17 mouse cellular contexts compared by ENCODE assay signal in the genomic region with DNA sequence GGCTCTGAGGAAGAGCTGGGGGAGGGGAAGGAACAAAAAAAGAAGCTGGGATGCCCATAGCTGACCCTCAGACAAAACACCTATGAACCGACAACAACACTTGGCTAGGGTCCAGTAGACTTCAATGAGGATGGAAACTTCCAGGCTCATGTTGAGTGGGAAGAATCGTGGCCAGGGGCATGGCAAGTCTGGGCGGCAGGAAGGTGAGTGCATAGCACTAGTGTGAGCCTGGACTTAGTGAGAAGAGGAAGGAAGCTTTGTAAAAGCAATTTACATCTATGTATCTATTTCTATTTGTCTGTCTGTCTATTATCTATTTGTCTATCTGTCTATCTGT. TPM values are rescaled to one million over a fixed set of nuclear protein-coding genes. Genes with fewer than 3 reads are reported as not detected.
DNase-seq lines count a peak whose midpoint lies in the region; ATAC-seq and TF ChIP-seq lines count a peak whose summit lies in the region.
"Had no signal": no experiment of that assay in that cellular context is flagged by ENCODE, and none has a peak within 500 bp of the region (broad histone marks: within the 10 kb centered on the region; RNA-seq: fewer than 3 reads in every experiment).

No protein-coding gene starts in this region.

- H3K9ac ChIP-seq in forebrain, embryonic 11.5 days (ENCODE audit: low read length) = no peak overlapping the region
- no peak overlapping the region for H3K9ac ChIP-seq in forebrain, postnatal 0 days
- no peak overlapping the region for H3K9ac ChIP-seq in kidney, embryonic 15.5 days
- no peak overlapping the region for H3K9ac ChIP-seq in liver, adult 2 months (ENCODE audit: low read depth, low read length)
- H3K9ac ChIP-seq in liver, postnatal 0 days (replicated peaks) = no peak overlapping the region
- H3K9ac ChIP-seq: heart, embryonic 13.5 days; hindbrain, embryonic 12.5 days; lung, embryonic 14.5 days had no signal

- TF ChIP-seq CTCF in forebrain, postnatal 0 days (IDR thresholded peaks at IDR 0.05; ENCODE audit: low read depth) = no peak
- TF ChIP-seq CTCF in liver, adult 2 months (IDR thresholded peaks at IDR 0.05; ENCODE audit: low read depth, low read length) = no peak
- no peak for TF ChIP-seq CTCF in liver, postnatal 0 days (IDR thresholded peaks at IDR 0.05; ENCODE audit: low read depth)

- no peak overlapping the region for H3K27ac ChIP-seq in forebrain, embryonic 11.5 days (ENCODE audit: low read depth, low read length)
- H3K27ac ChIP-seq in forebrain, postnatal 0 days (ENCODE audit: low read depth, low read length) = no peak overlapping the region
- H3K27ac ChIP-seq in kidney, embryonic 15.5 days = no peak overlapping the region
- peak overlapping the region; percentile 15; the same call in 1 of the 2 replicates for H3K27ac ChIP-seq in liver, adult 2 months (replicated peaks; ENCODE audit: insufficient read depth, low read depth, low read length)
- H3K27ac ChIP-seq in liver, postnatal 0 days (ENCODE audit: low read depth) = no peak overlapping the region
- H3K27ac ChIP-seq: hindbrain, embryonic 12.5 days had no signal

- peaks cover 3% of the 10 kb centered on the region; the same call in 1 of the 2 replicates for H3K4me1 ChIP-seq in forebrain, embryonic 11.5 days (replicated peaks; ENCODE audit: control insufficient read depth, insufficient read depth, low read length)
- no peaks in the 10 kb centered on the region for H3K4me1 ChIP-seq in forebrain, postnatal 0 days (ENCODE audit: insufficient read depth)
- peaks cover 18% of the 10 kb centered on the region for H3K4me1 ChIP-seq in kidney, embryonic 15.5 days
- no peaks in the 10 kb centered on the region for H3K4me1 ChIP-seq in liver, adult 2 months (ENCODE audit: control insufficient read depth, insufficient read depth, low read length)
- peaks cover 5% of the 10 kb centered on the region; the same call in 1 of the 2 replicates for H3K4me1 ChIP-seq in liver, postnatal 0 days (ENCODE audit: insufficient read depth)

- TF ChIP-seq POLR2A in liver, adult 2 months (IDR thresholded peaks at IDR 0.05; ENCODE audit: extremely low read depth, insufficient read depth, low read length) = no peak

- peak; percentile 38 for DNase-seq in forebrain, embryonic 11.5 days (ENCODE audit: low spot score)
- no peak for DNase-seq in forebrain, postnatal 0 days
- peak; percentile 52 for DNase-seq in kidney, adult 11 months
- DNase-seq in liver, adult 2 months (ENCODE audit: extremely low read depth, low read depth, low spot score) = no peak
- no peak for DNase-seq in liver, postnatal 0 days
- peak; percentile 51 to 65 for DNase-seq in kidney, postnatal 36 days
- DNase-seq in left cerebral cortex, postnatal 4 days = no peak
- DNase-seq: cerebellum, adult 9-11 months; gastrocnemius, postnatal 14 days; layer of hippocampus, adult 9-11 months; liver; right cerebral cortex, adult 18-20 months had no signal

- no peaks in the 10 kb centered on the region for H3K9me3 ChIP-seq in forebrain, embryonic 11.5 days (ENCODE audit: control insufficient read depth, low read length)
- no peaks in the 10 kb centered on the region for H3K9me3 ChIP-seq in forebrain, postnatal 0 days (ENCODE audit: low read length)
- H3K9me3 ChIP-seq in kidney, embryonic 15.5 days (replicated peaks) = no peaks in the 10 kb centered on the region
- H3K9me3 ChIP-seq in liver, postnatal 0 days (ENCODE audit: low read length) = no peaks in the 10 kb centered on the region
- H3K9me3 ChIP-seq: hindbrain, embryonic 12.5 days had no signal

- intact Hi-C loops in left cerebral cortex, postnatal 4 days (cut with DNase I) = no loop called here

- no peak for ATAC-seq in forebrain, embryonic 11.5 days (replicated peaks; ENCODE audit: low FRiP score)
- no peak for ATAC-seq in forebrain, postnatal 0 days
- no peak for ATAC-seq in kidney, embryonic 15.5 days (replicated peaks; ENCODE audit: low FRiP score)
- ATAC-seq in liver, postnatal 0 days = no peak
- ATAC-seq: inflammation-experienced regulatory T-cells, adult 6 months had no signal

- TF ChIP-seq EP300 in liver, postnatal 0 days (IDR thresholded peaks at IDR 0.05; ENCODE audit: low read depth) = no peak

- no peaks in the 10 kb centered on the region for H3K27me3 ChIP-seq in forebrain, embryonic 11.5 days (ENCODE audit: control insufficient read depth, insufficient read depth, low read length)
- no peaks in the 10 kb centered on the region for H3K27me3 ChIP-seq in forebrain, postnatal 0 days (ENCODE audit: insufficient read depth, low read length)
- H3K27me3 ChIP-seq in kidney, embryonic 15.5 days = no peaks in the 10 kb centered on the region
- no peaks in the 10 kb centered on the region for H3K27me3 ChIP-seq in liver, adult 2 months (ENCODE audit: control insufficient read depth, insufficient read depth, low read length)
- H3K27me3 ChIP-seq in liver, postnatal 0 days (ENCODE audit: insufficient read depth, low read length) = no peaks in the 10 kb centered on the region
- H3K27me3 ChIP-seq: heart, embryonic 13.5 days; hindbrain, embryonic 12.5 days had no signal

- H3K4me3 ChIP-seq in forebrain, embryonic 11.5 days (ENCODE audit: low read depth, low read length) = no peak overlapping the region
- H3K4me3 ChIP-seq in forebrain, postnatal 0 days (ENCODE audit: low read depth, low read length) = no peak overlapping the region
- no peak overlapping the region for H3K4me3 ChIP-seq in kidney, embryonic 15.5 days (replicated peaks)
- no peak overlapping the region for H3K4me3 ChIP-seq in liver, adult 2 months (ENCODE audit: insufficient read depth, low read depth, low read length)
- no peak overlapping the region for H3K4me3 ChIP-seq in liver, postnatal 0 days (ENCODE audit: low read depth, low read length)
- H3K4me3 ChIP-seq: heart, embryonic 13.5 days; hindbrain, embryonic 12.5 days had no signal

- H3K36me3 ChIP-seq in forebrain, embryonic 11.5 days (ENCODE audit: control insufficient read depth, insufficient read depth, low read length) = no peaks in the 10 kb centered on the region
- H3K36me3 ChIP-seq in forebrain, postnatal 0 days (ENCODE audit: insufficient read depth) = no peaks in the 10 kb centered on the region
- H3K36me3 ChIP-seq in kidney, embryonic 15.5 days = no peaks in the 10 kb centered on the region
- H3K36me3 ChIP-seq in liver, adult 2 months (ENCODE audit: control insufficient read depth, insufficient read depth, low read length) = no peaks in the 10 kb centered on the region
- no peaks in the 10 kb centered on the region for H3K36me3 ChIP-seq in liver, postnatal 0 days (replicated peaks; ENCODE audit: insufficient read depth, low read length)
- H3K36me3 ChIP-seq: heart, embryonic 13.5 days; hindbrain, embryonic 12.5 days had no signal

- H3K4me2 ChIP-seq in forebrain, embryonic 11.5 days (ENCODE audit: low read depth, low read length, severe bottlenecking) = no peak overlapping the region
- H3K4me2 ChIP-seq in forebrain, postnatal 0 days (ENCODE audit: low read depth) = no peak overlapping the region
- H3K4me2 ChIP-seq in kidney, embryonic 15.5 days = no peak overlapping the region
- no peak overlapping the region for H3K4me2 ChIP-seq in liver, postnatal 0 days (ENCODE audit: low read depth, low read length)
- H3K4me2 ChIP-seq: heart, embryonic 13.5 days; hindbrain, embryonic 12.5 days; lung, embryonic 14.5 days had no signal

- 87% methylated on average over 3 of the region's 3 CpGs for WGBS in forebrain, embryonic 11.5 days
- WGBS in forebrain, postnatal 0 days = 59% methylated on average over 3 of the region's 3 CpGs
- WGBS in kidney, embryonic 15.5 days = 79% methylated on average over 3 of the region's 3 CpGs
- 74% methylated on average over 3 of the region's 3 CpGs for WGBS in liver, adult 2 months
- WGBS in liver, postnatal 0 days (ENCODE audit: insufficient replicate concordance) = 60% methylated on average over 3 of the region's 3 CpGs

- no peaks in the 10 kb centered on the region for H3K79me2 ChIP-seq in liver, adult 2 months (ENCODE audit: control insufficient read depth, insufficient read depth, low read length)

RNA-seq across cellular contexts. Expression of gene Heg1, which starts 8.4 kb away (rescaled TPM):
- 39.8 and 43.9 TPM in 2 replicates for polyA plus RNA-seq in forebrain, embryonic 11.5 days (2014; fragmentation: Nextera tagmentation; extraction: Ambion mirVana)
- total RNA-seq in forebrain, postnatal 0 days (2014; rRNA removed) = 16.2 and 19.9 TPM in 2 replicates
- 6.2 and 8.0 TPM in 2 replicates for polyA plus RNA-seq in forebrain, postnatal 0 days (2015; fragmentation: Nextera tagmentation; extraction: Ambion mirVana)
- polyA plus RNA-seq in kidney, embryonic 15.5 days (2015; fragmentation: Nextera tagmentation; extraction: Ambion mirVana) = 18.4 and 19.9 TPM in 2 replicates
- total RNA-seq in liver, adult 2 months (2014; rRNA removed) = 8.6 and 12.6 TPM in 2 replicates
- polyA plus RNA-seq in liver, adult 2 months (2012; rRNA removed) = 5.7 and 5.8 TPM in 2 replicates
- 4.4 and 4.7 TPM in 2 replicates for polyA plus RNA-seq in liver, postnatal 0 days (2015; fragmentation: Nextera tagmentation; extraction: Ambion mirVana)
- 10 to 100 TPM; 22.5 to 23.0 TPM for total RNA-seq in left cerebral cortex, postnatal 4 days (2021)

Comparison
In these comparisons a context has a peak if more than half of its experiments do, and no peak if none do; other contexts are left out.
1. DNase-seq: peak in forebrain, embryonic 11.5 days (single experiment), kidney, adult 11 months (single experiment) and kidney, postnatal 36 days (2 of 2); none in forebrain, postnatal 0 days (single experiment), liver, adult 2 months (single experiment), liver, postnatal 0 days (single experiment) and left cerebral cortex, postnatal 4 days (single experiment).